Mouse (Mus musculus) thymus, adult 2 months (tissue): ENCODE results near the gene Trio.

Source experiments
- CTCF ChIP-seq: fragments of 200-500 bp; IDR thresholded peaks from 2 replicates; pipeline ENCODE4 v1.5.1; 2012; ENCODE audit warnings: mild to moderate bottlenecking, control low read depth, low read length, moderate library complexity, borderline replicate concordance; ENCODE audit not compliant: control insufficient read depth, poor library complexity, insufficient read depth; ENCODE audit errors: extremely low read depth
- POLR2A ChIP-seq: fragments of 200-500 bp; IDR thresholded peaks from 2 replicates; pipeline ENCODE4 v1.6.1; 2012; ENCODE audit warnings: mild to moderate bottlenecking, low read length, control low read depth, moderate library complexity; ENCODE audit not compliant: control insufficient read depth, poor library complexity, insufficient read depth; ENCODE audit errors: extremely low read depth

DNA sequence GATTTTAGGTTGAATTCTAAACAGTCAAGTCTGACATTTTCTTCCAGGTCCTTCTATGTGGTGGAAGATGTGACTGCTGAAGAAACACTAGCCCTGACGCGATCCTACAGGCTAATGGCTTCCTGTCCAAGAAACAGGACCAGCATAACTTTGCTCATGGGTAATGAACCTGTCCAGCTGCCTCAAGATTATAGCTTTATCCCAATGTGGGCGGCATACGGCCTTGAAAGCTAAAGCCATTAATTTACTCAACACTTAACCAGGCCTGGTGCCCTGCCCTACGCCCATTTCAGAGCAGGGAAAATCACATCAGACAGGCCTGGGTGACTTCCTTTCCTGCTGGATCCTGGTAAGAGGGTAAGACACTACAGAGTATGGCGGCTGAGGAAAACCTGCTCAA, 98.0 kb downstream of the Trio start:
- no peak for TF ChIP-seq CTCF
- no peak for TF ChIP-seq POLR2A
